In the genomic region with DNA sequence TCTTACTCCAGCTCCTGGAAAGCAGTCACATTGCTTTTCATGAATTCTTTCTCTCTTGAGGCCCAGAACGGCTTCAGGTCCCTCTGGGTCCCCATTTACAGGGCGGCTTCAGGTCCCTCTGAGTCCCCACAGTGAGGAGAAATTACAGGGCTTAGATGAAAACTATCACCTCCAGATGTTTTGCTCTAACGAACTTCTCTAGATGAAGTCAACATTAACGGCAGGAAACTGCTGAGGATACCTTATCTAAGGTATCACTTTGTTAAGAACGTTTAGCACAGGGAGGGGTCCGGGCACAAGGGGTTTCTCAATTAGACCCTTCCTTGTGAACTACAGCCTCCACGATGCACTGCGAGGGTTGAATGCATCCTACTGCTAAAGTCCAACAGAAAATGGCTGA, we compare ENCODE assay signal across 8 mouse cellular contexts. TPM values are rescaled to one million over a fixed set of nuclear protein-coding genes. Genes with fewer than 3 reads are reported as not detected.
A peak's percentile ranks its signal among the peaks of the same experiment; 100 is the strongest.
DNase-seq lines count a peak whose midpoint lies in the region; ATAC-seq and TF ChIP-seq lines count a peak whose summit lies in the region.
"Had no signal": no experiment of that assay in that cellular context is flagged by ENCODE, and none has a peak within 500 bp of the region (broad histone marks: within the 10 kb centered on the region; RNA-seq: fewer than 3 reads in every experiment).

No protein-coding gene starts in this region.

- no peaks in the 10 kb centered on the region for H3K9me3 ChIP-seq in hindbrain, embryonic 12.5 days (replicated peaks)
- H3K9me3 ChIP-seq in hindbrain, embryonic 11.5 days (ENCODE audit: control insufficient read depth, low read length) = no peaks in the 10 kb centered on the region
- H3K9me3 ChIP-seq in hindbrain, embryonic 14.5 days (ENCODE audit: control insufficient read depth, low read length) = no peaks in the 10 kb centered on the region

- peaks cover 16% of the 10 kb centered on the region for H3K4me1 ChIP-seq in hindbrain, embryonic 12.5 days
- 0 out of 2 replicates have a peak, but pooled peaks cover 2% of the 10 kb centered on the region for H3K4me1 ChIP-seq in hindbrain, embryonic 11.5 days (replicated peaks; ENCODE audit: control insufficient read depth, insufficient read depth, low read length)
- H3K4me1 ChIP-seq in bone marrow, adult 2 months (ENCODE audit: control insufficient read depth, insufficient read depth, low read length) = no peaks in the 10 kb centered on the region
- H3K4me1 ChIP-seq in hindbrain, embryonic 14.5 days (replicated peaks; ENCODE audit: control insufficient read depth, insufficient read depth, low read length) = peaks cover 26% of the 10 kb centered on the region

- 86% methylated on average over 8 of the region's 8 CpGs for WGBS in hindbrain, embryonic 12.5 days
- 87% methylated on average over 8 of the region's 8 CpGs for WGBS in hindbrain, embryonic 11.5 days
- WGBS in bone marrow, adult 2 months = 47% methylated on average over 8 of the region's 8 CpGs
- 89% methylated on average over 8 of the region's 8 CpGs for WGBS in hindbrain, embryonic 14.5 days

- no peak for TF ChIP-seq POLR2A in bone marrow, adult 2 months (IDR thresholded peaks at IDR 0.05; ENCODE audit: borderline replicate concordance, control insufficient read depth, low read depth, low read length)

- no peak for DNase-seq in hindbrain, embryonic 11.5 days (ENCODE audit: low spot score)
- no peak for DNase-seq in hindbrain, embryonic 14.5 days (ENCODE audit: low spot score)
- DNase-seq in cerebellum, adult 8-10 months = no peak
- no peak for DNase-seq in adipocyte (ENCODE audit: low spot score)
- DNase-seq: gastrocnemius, postnatal 25 days had no signal

- no peak overlapping the region for H3K9ac ChIP-seq in hindbrain, embryonic 12.5 days
- H3K9ac ChIP-seq in hindbrain, embryonic 11.5 days (ENCODE audit: low read depth, low read length) = no peak overlapping the region
- H3K9ac ChIP-seq in hindbrain, embryonic 14.5 days = no peak overlapping the region

- TF ChIP-seq CTCF in bone marrow, adult 2 months (IDR thresholded peaks at IDR 0.05; ENCODE audit: control insufficient read depth, insufficient read depth, low read length) = no peak

- ATAC-seq in hindbrain, embryonic 12.5 days (ENCODE audit: low FRiP score) = no peak
- no peak for ATAC-seq in hindbrain, embryonic 11.5 days (ENCODE audit: low FRiP score)
- ATAC-seq in hindbrain, embryonic 14.5 days (ENCODE audit: low FRiP score) = no peak
- peak; percentile 17; the same call in 1 of the 2 replicates for ATAC-seq in megakaryocyte-erythroid progenitor cell, adult 5-6 weeks (replicated peaks; ENCODE audit: low FRiP score, low TSS enrichment, poor library complexity, severe bottlenecking)

- H3K27ac ChIP-seq in hindbrain, embryonic 12.5 days = no peak overlapping the region
- no peak overlapping the region for H3K27ac ChIP-seq in hindbrain, embryonic 11.5 days (ENCODE audit: low read depth, low read length)
- 0 out of 2 replicates have a peak overlapping the region, but pooled peaks have one; percentile 38 for H3K27ac ChIP-seq in bone marrow, adult 2 months (ENCODE audit: control insufficient read depth, insufficient read depth, low read depth, low read length, poor library complexity)
- no peak overlapping the region for H3K27ac ChIP-seq in hindbrain, embryonic 14.5 days

- H3K36me3 ChIP-seq in hindbrain, embryonic 12.5 days = no peaks in the 10 kb centered on the region
- no peaks in the 10 kb centered on the region for H3K36me3 ChIP-seq in hindbrain, embryonic 11.5 days (ENCODE audit: control insufficient read depth, insufficient read depth, low read length)
- H3K36me3 ChIP-seq in hindbrain, embryonic 14.5 days (replicated peaks; ENCODE audit: control insufficient read depth, insufficient read depth) = no peaks in the 10 kb centered on the region

- no peak overlapping the region for H3K4me3 ChIP-seq in hindbrain, embryonic 12.5 days
- H3K4me3 ChIP-seq in hindbrain, embryonic 11.5 days (ENCODE audit: low read depth, low read length) = no peak overlapping the region
- peak overlapping the region; percentile 25 for H3K4me3 ChIP-seq in bone marrow, adult 2 months (replicated peaks; ENCODE audit: control insufficient read depth, low read depth, low read length)
- no peak overlapping the region for H3K4me3 ChIP-seq in hindbrain, embryonic 14.5 days (replicated peaks; ENCODE audit: low read length)

- H3K4me2 ChIP-seq in hindbrain, embryonic 12.5 days (replicated peaks) = peak overlapping the region; percentile 53; the same call in 1 of the 2 replicates
- H3K4me2 ChIP-seq in hindbrain, embryonic 11.5 days (replicated peaks; ENCODE audit: low read depth, low read length) = no peak overlapping the region
- peak overlapping the region; percentile 86; the same call in 1 of the 2 replicates for H3K4me2 ChIP-seq in hindbrain, embryonic 14.5 days (replicated peaks)

- H3K27me3 ChIP-seq in hindbrain, embryonic 12.5 days = no peaks in the 10 kb centered on the region
- H3K27me3 ChIP-seq in hindbrain, embryonic 11.5 days (ENCODE audit: control insufficient read depth, insufficient read depth, low read length) = no peaks in the 10 kb centered on the region
- no peaks in the 10 kb centered on the region for H3K27me3 ChIP-seq in hindbrain, embryonic 14.5 days (ENCODE audit: control insufficient read depth, insufficient read depth, low read length)

RNA-seq across cellular contexts. Expression of gene Primpol, which starts 1.1 kb away (rescaled TPM):
- polyA plus RNA-seq in hindbrain, embryonic 12.5 days (2016; fragmentation: Nextera tagmentation; extraction: Ambion mirVana) = 8.4 and 14.4 TPM in 2 replicates
- 9.3 and 10.0 TPM in 2 replicates for polyA plus RNA-seq in hindbrain, embryonic 11.5 days (2014; fragmentation: Nextera tagmentation; extraction: Ambion mirVana)
- 7.6 and 10.7 TPM in 2 replicates for polyA plus RNA-seq in bone marrow, adult 2 months (2011; ENCODE audit: insufficient read depth, insufficient read length, low replicate concordance, missing spikeins)
- polyA plus RNA-seq in hindbrain, embryonic 14.5 days (2014; fragmentation: Nextera tagmentation; extraction: Ambion mirVana) = 7.5 and 8.6 TPM in 2 replicates
- total RNA-seq in megakaryocyte-erythroid progenitor cell, adult 5-6 weeks (2014; fragmentation: Nextera tagmentation) = 18.6 and 22.4 TPM in 2 replicates
- 10.9 and 16.6 TPM in 2 replicates for total RNA-seq in megakaryocyte-erythroid progenitor cell, adult 5-6 weeks (2017)

RNA-seq across cellular contexts. Expression of gene Casp3, which starts 1.2 kb away (rescaled TPM):
- 168 and 188 TPM in 2 replicates for polyA plus RNA-seq in hindbrain, embryonic 12.5 days (2016; fragmentation: Nextera tagmentation; extraction: Ambion mirVana)
- polyA plus RNA-seq in hindbrain, embryonic 11.5 days (2014; fragmentation: Nextera tagmentation; extraction: Ambion mirVana) = 134 and 171 TPM in 2 replicates
- 26.1 and 28.9 TPM in 2 replicates for polyA plus RNA-seq in bone marrow, adult 2 months (2011; ENCODE audit: insufficient read depth, insufficient read length, low replicate concordance, missing spikeins)
- polyA plus RNA-seq in hindbrain, embryonic 14.5 days (2014; fragmentation: Nextera tagmentation; extraction: Ambion mirVana) = 178 and 212 TPM in 2 replicates
- total RNA-seq in megakaryocyte-erythroid progenitor cell, adult 5-6 weeks (2014; fragmentation: Nextera tagmentation) = 281 and 287 TPM in 2 replicates
- total RNA-seq in megakaryocyte-erythroid progenitor cell, adult 5-6 weeks (2017) = 487 and 511 TPM in 2 replicates
